Mouse (Mus musculus): ENCODE measurements around the gene Wipf2. TPM values are rescaled to one million over a fixed set of nuclear protein-coding genes. Genes with fewer than 3 reads are reported as not detected.

The Wipf2 gene
- polyA plus RNA-seq, 1 experiment from 2014 or later: 1.3 TPM

DNA sequence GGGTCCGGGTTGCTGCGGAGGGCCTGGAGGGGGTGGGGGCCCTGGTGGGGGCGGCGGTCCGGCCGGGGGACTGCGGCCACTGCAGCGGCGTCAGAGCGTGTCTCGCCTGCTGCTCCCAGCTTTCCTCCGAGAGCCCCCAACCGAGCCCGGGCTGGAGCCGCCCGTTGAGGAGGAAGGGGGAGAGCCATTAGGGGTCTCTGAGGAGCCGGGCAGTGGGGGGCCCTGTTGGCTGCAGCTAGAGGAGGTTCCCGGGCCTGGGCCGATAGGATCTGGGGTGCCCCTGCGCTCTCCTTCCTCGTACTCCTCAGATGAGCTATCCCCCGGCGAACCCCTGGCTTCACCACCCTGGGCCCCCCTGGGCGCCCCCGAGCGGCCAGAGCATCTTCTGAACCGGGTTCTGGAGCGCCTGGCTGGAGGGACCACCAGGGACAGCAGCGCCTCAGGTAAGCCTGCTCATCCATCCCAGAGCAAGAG lies 26.2 kb upstream of the Wipf2 start:
- Histone ChIP-seq H3K4me2 (peak overlapping the region; percentile 97), H3K9me3 (replicated peaks) (no peaks in the 10 kb centered on the region), H3K27ac (no peak overlapping the region), H3K27me3 (peaks cover 45% of the 10 kb centered on the region), H3K4me3 (replicated peaks) (peak overlapping the region; percentile 68), H3K36me3 (peaks cover 28% of the 10 kb centered on the region), H3K9ac (peak overlapping the region; percentile 72), H3K4me1 (replicated peaks) (peaks cover 26% of the 10 kb centered on the region)
- ATAC-seq (ENCODE audit: low read depth) (no peak), DNase-seq (no peak)
- 4% methylated on average over 29 of the region's 29 CpGs for WGBS (ENCODE audit: insufficient replicate concordance)

DNA sequence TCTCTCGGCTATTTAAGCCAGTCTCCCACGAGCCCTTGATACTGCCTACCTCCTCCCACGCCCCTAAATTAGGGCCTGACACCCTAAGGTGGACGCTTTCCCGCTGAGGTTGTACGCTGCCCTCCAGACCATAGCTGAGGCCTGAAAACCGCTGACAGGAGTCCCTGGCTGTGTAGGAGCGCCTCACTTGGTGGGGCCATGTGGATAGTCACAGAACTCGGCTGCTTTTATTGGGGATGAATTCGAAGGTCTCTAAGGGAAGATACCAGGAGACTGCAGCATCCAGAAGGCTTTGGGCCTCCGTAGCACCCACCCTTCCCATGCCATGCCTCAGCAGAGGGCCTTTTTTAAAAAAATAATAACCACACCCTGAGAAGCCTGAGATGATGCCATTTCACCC lies 25.5 kb upstream of the Wipf2 start:
- no peak overlapping the region for H3K27ac ChIP-seq
- H3K4me3 ChIP-seq (replicated peaks): no peak overlapping the region
- no peak for ATAC-seq (ENCODE audit: low read depth)
- peaks cover 49% of the 10 kb centered on the region for H3K27me3 ChIP-seq
- H3K36me3 ChIP-seq: peaks cover 22% of the 10 kb centered on the region
- H3K4me2 ChIP-seq: peak overlapping the region; percentile 97
- H3K9ac ChIP-seq: no peak overlapping the region
- WGBS (ENCODE audit: insufficient replicate concordance): 60% methylated on average over 11 of the region's 11 CpGs
- peaks cover 26% of the 10 kb centered on the region for H3K4me1 ChIP-seq (replicated peaks)
- no peaks in the 10 kb centered on the region for H3K9me3 ChIP-seq (replicated peaks)
- no peak for DNase-seq

DNA sequence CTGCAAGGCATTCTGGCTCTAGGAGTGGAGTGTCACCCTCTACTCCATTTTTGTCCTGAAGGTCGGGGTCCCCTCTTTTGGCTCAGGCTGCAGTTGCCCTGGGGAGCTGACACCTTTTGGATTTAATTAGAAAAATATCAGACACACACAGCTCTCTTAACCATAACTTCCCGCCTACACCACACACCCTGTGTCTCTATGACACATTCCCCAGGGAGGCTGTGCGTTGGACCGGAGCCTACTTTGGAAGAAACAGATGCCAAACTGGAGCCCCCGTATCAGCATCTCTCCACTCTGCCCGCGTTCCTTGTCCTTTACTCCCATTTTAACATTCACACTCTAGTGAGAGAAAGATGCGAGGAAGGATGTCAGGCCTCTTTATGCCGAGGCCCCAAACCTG lies 24.9 kb upstream of the Wipf2 start:
- no peaks in the 10 kb centered on the region for H3K9me3 ChIP-seq (replicated peaks)
- H3K4me3 ChIP-seq (replicated peaks): no peak overlapping the region
- peaks cover 49% of the 10 kb centered on the region for H3K27me3 ChIP-seq
- peaks cover 26% of the 10 kb centered on the region for H3K4me1 ChIP-seq (replicated peaks)
- no peak overlapping the region for H3K9ac ChIP-seq
- no peak overlapping the region for H3K27ac ChIP-seq
- ATAC-seq (ENCODE audit: low read depth) (no peak), DNase-seq (no peak)
- peaks cover 16% of the 10 kb centered on the region for H3K36me3 ChIP-seq
- 74% methylated on average over 9 of the region's 9 CpGs for WGBS (ENCODE audit: insufficient replicate concordance)
- no peak overlapping the region for H3K4me2 ChIP-seq

DNA sequence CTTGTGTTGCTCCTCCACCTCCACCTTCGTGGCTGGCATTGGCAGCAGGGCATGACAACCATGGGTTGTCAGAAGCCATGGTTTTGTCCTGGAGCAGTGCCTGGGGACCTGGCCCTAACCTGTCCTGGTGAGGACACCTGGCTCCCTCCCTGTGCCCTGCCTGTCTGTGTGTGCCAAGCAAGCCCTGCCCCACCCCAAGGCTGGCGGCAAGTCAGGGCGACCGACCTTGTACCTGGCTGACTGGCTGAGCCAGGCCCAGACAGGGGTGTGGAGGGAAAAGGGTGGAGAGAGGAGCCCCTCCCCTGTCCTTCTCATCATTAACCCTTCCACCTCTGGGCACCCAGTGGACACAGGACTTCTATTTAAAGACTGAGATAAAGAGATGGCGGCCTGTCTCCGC lies 24.0 kb upstream of the Wipf2 start:
- peaks cover 26% of the 10 kb centered on the region for H3K4me1 ChIP-seq (replicated peaks)
- no peak overlapping the region for H3K4me3 ChIP-seq (replicated peaks)
- no peak overlapping the region for H3K27ac ChIP-seq
- 42% methylated on average over 6 of the region's 6 CpGs for WGBS (ENCODE audit: insufficient replicate concordance)
- H3K9ac ChIP-seq: no peak overlapping the region
- ATAC-seq (ENCODE audit: low read depth) (no peak), DNase-seq (no peak)
- H3K9me3 ChIP-seq (replicated peaks): no peaks in the 10 kb centered on the region
- peaks cover 49% of the 10 kb centered on the region for H3K27me3 ChIP-seq
- peaks cover 7% of the 10 kb centered on the region for H3K36me3 ChIP-seq
- H3K4me2 ChIP-seq: no peak overlapping the region

DNA sequence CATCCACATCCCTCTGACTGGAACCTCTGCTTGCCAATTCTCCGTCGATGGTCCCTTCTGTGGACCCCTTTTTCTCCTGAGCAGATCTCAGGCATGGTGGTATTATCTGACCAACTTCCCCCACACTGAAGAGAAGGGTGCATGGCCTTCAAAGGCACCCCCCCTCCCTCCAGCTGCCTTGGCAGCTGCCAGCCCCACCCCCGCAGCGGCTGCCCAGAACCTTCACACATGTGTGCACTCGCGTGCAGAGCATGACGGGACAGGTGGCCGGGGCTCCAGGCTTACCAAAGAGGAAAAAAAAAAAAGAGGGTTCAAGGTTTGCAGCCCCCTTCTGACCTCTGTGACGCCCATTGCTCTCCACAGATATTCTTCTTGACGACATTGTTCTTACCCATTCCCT lies 23.5 kb upstream of the Wipf2 start:
- DNase-seq (no peak), ATAC-seq (ENCODE audit: low read depth) (no peak)
- peaks cover 49% of the 10 kb centered on the region for H3K27me3 ChIP-seq
- H3K36me3 ChIP-seq: 0 out of 2 replicates have a peak, but pooled peaks cover 2% of the 10 kb centered on the region
- no peak overlapping the region for H3K4me3 ChIP-seq (replicated peaks)
- 55% methylated on average over 10 of the region's 10 CpGs for WGBS (ENCODE audit: insufficient replicate concordance)
- H3K4me1 ChIP-seq (replicated peaks): peaks cover 26% of the 10 kb centered on the region
- no peaks in the 10 kb centered on the region for H3K9me3 ChIP-seq (replicated peaks)
- no peak overlapping the region for H3K4me2 ChIP-seq
- no peak overlapping the region for H3K9ac ChIP-seq
- no peak overlapping the region for H3K27ac ChIP-seq

DNA sequence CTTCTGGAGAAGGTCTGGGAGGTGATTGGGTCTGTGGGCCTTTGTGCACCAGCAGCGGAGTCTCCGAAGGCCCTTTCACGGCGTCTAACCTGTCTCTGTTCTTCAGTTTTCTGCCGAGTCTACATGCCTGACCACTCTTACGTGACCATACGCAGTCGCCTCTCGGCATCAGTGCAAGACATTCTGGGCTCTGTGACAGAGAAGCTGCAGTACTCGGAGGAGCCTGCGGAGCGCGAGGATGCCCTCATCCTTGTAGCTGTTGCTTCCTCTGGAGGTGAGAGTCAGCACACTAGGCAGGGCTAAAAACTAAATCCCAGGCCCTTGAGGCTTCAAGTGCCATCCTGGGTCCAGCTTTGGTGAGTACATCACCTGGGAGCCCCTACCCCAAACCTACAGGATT lies 17.4 kb upstream of the Wipf2 start:
- Histone ChIP-seq H3K9me3 (replicated peaks) (no peaks in the 10 kb centered on the region), H3K9ac (no peak overlapping the region), H3K4me1 (replicated peaks) (peaks cover 7% of the 10 kb centered on the region; the same call in 1 of the 2 replicates), H3K4me3 (replicated peaks) (no peak overlapping the region), H3K27ac (no peak overlapping the region), H3K4me2 (no peak overlapping the region), H3K36me3 (no peaks in the 10 kb centered on the region), H3K27me3 (peaks cover 38% of the 10 kb centered on the region)
- ATAC-seq (ENCODE audit: low read depth) (no peak), DNase-seq (no peak)
- 62% methylated on average over 13 of the region's 13 CpGs for WGBS (ENCODE audit: insufficient replicate concordance)

DNA sequence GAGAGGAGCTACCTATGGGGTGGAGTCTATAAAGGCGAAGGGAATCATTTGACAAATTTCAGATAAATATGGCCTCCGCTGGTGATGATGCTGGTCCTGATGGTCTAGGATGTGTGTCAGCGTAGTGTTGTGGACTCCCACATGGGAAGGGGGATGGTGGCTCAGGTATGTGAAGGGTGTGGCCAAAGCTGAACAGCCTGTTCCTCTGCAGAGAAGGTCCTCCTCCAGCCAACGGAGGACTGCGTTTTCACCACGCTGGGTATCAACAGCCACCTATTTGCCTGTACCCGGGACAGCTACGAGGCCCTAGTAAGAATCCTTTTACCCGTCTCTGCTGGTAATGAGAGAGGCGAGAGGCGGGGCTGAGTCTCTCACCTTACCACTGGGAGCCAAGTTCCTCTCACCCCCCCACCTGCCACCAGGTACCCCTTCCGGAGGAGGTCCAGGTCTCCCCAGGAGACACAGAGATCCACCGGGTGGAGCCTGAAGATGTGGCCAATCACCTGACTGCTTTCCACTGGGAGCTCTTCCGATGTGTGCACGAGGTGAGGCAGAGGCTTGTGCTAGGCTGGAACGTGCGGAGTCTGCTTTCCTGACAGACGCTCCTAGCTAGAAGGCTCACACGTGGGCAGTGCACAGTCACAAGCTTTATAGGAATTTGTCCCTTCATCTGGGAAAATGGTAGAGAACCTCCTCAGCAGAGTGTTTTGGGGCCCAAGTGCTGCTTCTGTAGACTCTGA lies 16.4 kb upstream of the Wipf2 start:
- H3K4me1 ChIP-seq (replicated peaks): peaks cover 7% of the 10 kb centered on the region; the same call in 1 of the 2 replicates
- H3K27me3 ChIP-seq: peaks cover 42% of the 10 kb centered on the region
- H3K9me3 ChIP-seq (replicated peaks): no peaks in the 10 kb centered on the region
- ATAC-seq (ENCODE audit: low read depth) (no peak), DNase-seq (no peak)
- no peak overlapping the region for H3K9ac ChIP-seq
- H3K4me3 ChIP-seq (replicated peaks): no peak overlapping the region
- no peak overlapping the region for H3K4me2 ChIP-seq
- no peak overlapping the region for H3K27ac ChIP-seq
- WGBS (ENCODE audit: insufficient replicate concordance): 53% methylated on average over 19 of the region's 19 CpGs
- H3K36me3 ChIP-seq: no peaks in the 10 kb centered on the region

DNA sequence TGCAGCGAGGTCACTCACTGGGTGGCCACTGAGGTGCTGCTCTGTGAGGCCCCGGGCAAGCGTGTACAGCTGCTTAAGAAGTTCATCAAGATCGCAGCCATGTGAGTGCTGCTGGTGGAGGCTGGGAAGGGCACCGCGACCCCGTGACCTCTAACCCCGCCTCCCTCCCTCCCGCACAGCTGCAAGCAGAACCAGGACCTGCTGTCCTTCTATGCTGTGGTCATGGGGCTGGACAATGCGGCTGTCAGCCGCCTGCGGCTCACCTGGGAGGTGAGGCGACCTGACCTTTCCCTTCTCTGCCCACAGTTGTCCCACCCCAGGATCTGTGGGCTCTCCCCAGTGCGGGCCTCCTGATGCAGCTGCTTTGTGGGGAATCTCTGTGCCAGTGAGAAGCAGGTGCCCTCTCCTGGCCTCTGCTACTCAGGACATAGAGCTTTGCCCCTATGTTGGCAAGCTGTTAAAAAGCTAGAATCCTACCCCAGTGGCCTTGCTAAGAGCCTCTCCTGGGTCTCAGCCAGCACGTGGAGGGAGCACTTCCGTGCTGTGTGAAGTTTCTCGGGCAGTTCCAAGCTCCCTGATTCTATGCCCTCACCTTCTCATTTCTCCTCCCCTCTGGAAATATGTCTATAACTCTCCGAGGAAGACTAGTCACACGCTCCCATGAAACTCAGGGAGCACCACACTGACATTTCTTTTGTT lies 14.1 kb upstream of the Wipf2 start:
- Histone ChIP-seq H3K9me3 (replicated peaks) (no peaks in the 10 kb centered on the region), H3K27me3 (peaks cover 37% of the 10 kb centered on the region), H3K4me1 (replicated peaks) (peaks cover 20% of the 10 kb centered on the region; the same call in 1 of the 2 replicates), H3K9ac (no peak overlapping the region), H3K4me3 (replicated peaks) (no peak overlapping the region), H3K4me2 (peak overlapping the region; percentile 38), H3K36me3 (no peaks in the 10 kb centered on the region), H3K27ac (no peak overlapping the region)
- DNase-seq (no peak), ATAC-seq (ENCODE audit: low read depth) (no peak)
- 27% methylated on average over 19 of the region's 19 CpGs for WGBS (ENCODE audit: insufficient replicate concordance)

DNA sequence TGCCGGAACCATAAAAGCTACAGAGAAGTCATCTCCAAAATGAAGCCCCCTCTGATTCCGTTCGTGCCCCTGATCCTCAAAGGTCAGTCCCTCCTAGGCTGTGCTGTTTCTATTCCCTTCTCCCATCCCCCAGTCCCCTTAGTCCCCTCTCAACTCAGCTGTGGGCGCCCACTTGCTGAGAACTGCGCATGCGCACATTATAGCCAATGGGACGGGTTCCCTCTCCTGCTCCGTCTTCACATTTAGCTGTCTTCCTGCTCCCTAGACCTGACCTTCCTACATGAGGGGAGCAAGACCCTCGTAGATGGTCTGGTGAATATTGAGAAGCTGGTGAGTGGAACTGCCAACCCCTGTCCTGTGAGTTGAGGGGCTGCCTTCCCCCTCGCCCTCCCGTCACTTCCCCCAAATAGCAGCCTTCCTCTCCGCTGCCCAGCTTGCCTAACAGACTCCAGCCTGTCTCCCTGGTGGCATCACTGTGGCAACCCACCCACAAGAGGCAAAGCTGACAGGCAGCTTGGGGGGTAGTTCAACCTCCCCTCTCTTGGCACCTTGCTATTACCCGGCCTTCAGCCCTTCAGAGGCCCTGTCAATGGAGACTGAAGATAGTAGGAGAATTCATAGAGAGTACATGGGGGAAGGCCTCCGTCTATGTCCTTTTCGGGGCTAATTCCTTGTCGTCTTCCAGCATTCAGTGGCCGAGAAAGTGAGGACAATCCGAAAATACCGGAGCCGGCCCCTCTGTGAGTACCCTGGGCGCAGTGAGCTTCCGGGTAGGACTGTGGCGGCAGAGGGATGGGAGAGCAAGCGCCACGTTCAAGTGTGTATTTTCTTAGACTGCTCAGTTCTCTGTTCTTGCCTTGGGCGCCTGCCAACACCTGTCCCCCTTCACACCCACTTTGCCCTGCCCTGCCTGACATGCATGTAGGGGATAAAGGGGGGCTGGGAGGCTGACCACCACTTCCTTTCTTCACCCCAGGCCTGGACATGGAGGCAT lies 13.0 kb upstream of the Wipf2 start:
- Histone ChIP-seq H3K4me1 (replicated peaks) (peaks cover 20% of the 10 kb centered on the region; the same call in 1 of the 2 replicates), H3K27me3 (peaks cover 35% of the 10 kb centered on the region), H3K9me3 (replicated peaks) (no peaks in the 10 kb centered on the region), H3K4me3 (replicated peaks) (no peak overlapping the region), H3K36me3 (no peaks in the 10 kb centered on the region), H3K27ac (no peak overlapping the region), H3K4me2 (no peak overlapping the region), H3K9ac (no peak overlapping the region)
- ATAC-seq (ENCODE audit: low read depth) (no peak), DNase-seq (no peak)
- 69% methylated on average over 26 of the region's 26 CpGs for WGBS (ENCODE audit: insufficient replicate concordance)

DNA sequence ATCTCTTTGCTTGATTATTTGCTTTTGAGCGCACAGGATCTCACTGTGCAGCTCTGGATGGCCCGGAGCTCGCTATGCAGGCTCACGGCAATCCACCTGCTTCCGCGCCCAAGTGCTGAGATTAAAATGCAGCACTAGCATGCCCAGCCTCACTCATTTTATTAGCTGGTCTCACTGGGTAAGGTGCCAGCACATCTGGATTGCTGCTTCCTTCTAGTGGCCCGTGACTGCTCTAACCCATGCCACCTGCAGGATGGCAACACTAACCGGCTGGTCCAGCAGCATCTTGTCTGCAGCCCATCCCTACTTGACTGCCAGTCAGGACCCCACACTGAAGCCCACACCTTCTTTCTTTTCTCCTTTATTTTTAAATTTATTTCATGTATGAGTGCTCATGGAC lies 9.3 kb upstream of the Wipf2 start:
- ATAC-seq (ENCODE audit: low read depth): no peak
- 84% methylated on average over 8 of the region's 8 CpGs for WGBS (ENCODE audit: insufficient replicate concordance)
- H3K4me2 ChIP-seq: no peak overlapping the region
- H3K36me3 ChIP-seq: no peaks in the 10 kb centered on the region
- no peaks in the 10 kb centered on the region for H3K9me3 ChIP-seq (replicated peaks)
- H3K27ac ChIP-seq: no peak overlapping the region
- no peak overlapping the region for H3K4me3 ChIP-seq (replicated peaks)
- H3K27me3 ChIP-seq: peaks cover 17% of the 10 kb centered on the region
- no peak for DNase-seq
- no peak overlapping the region for H3K9ac ChIP-seq
- H3K4me1 ChIP-seq (replicated peaks): peaks cover 22% of the 10 kb centered on the region

DNA sequence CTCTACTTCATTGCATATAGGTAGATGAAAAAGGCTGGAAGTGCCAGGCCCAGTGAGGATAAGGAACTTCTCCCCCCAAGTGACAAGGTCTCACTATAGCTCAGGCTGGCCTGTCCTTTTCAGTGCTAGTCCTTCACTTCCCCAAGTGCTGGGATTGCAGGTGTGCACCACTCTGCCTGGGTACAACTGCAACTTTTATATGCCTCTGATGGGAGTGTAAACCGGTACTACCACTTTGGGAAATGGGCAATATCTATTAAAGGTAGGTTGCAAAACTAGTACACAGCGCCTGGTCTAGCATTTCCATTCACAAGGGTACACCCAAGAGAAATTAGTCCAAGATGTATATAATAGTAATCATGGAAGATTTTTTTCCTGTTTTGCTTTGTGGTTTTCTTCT lies 8.8 kb upstream of the Wipf2 start:
- no peak overlapping the region for H3K9ac ChIP-seq
- H3K9me3 ChIP-seq (replicated peaks): no peaks in the 10 kb centered on the region
- ATAC-seq (ENCODE audit: low read depth): no peak
- no peak for DNase-seq
- H3K4me3 ChIP-seq (replicated peaks): no peak overlapping the region
- no peaks in the 10 kb centered on the region for H3K36me3 ChIP-seq
- peaks cover 15% of the 10 kb centered on the region for H3K27me3 ChIP-seq
- WGBS (ENCODE audit: insufficient replicate concordance): 74% methylated on average over 2 of the region's 2 CpGs
- H3K27ac ChIP-seq: no peak overlapping the region
- peaks cover 17% of the 10 kb centered on the region for H3K4me1 ChIP-seq (replicated peaks)
- no peak overlapping the region for H3K4me2 ChIP-seq
